In genomic region chr2:115912948-115913529, GRCm38 (mm10) we compare ENCODE assay signal across 25 mouse cellular contexts.
A peak's percentile ranks its signal among the peaks of the same experiment; 100 is the strongest.
DNase-seq lines count a peak whose midpoint lies in the region; ATAC-seq and TF ChIP-seq lines count a peak whose summit lies in the region.
"Had no signal": no experiment of that assay in that cellular context is flagged by ENCODE, and none has a peak within 500 bp of the region (broad histone marks: within the 10 kb centered on the region; RNA-seq: fewer than 3 reads in every experiment).

No protein-coding gene starts in this region.

- no peaks in the 10 kb centered on the region for H3K27me3 ChIP-seq in kidney, embryonic 15.5 days
- no peaks in the 10 kb centered on the region for H3K27me3 ChIP-seq in small intestine, adult 2 months (ENCODE audit: control insufficient read depth, insufficient read depth, low read length)
- H3K27me3 ChIP-seq: heart, embryonic 15.5 days; liver, embryonic 13.5 days had no signal

- H3K27ac ChIP-seq in kidney, embryonic 15.5 days: 0 out of 2 replicates have a peak overlapping the region, but pooled peaks have one; percentile 7
- peak overlapping the region; percentile 100 for H3K27ac ChIP-seq in small intestine, adult 2 months (ENCODE audit: insufficient read depth, low read depth, low read length)
- H3K27ac ChIP-seq: hindbrain, embryonic 14.5 days; left cerebral cortex, adult 2 months; limb, embryonic 12.5 days; midbrain, embryonic 10.5 days had no signal

- peaks cover 40% of the 10 kb centered on the region for H3K36me3 ChIP-seq in kidney, embryonic 15.5 days
- no peaks in the 10 kb centered on the region for H3K36me3 ChIP-seq in small intestine, adult 2 months (ENCODE audit: control insufficient read depth, insufficient read depth, low read length)
- H3K36me3 ChIP-seq: heart, embryonic 15.5 days; limb, embryonic 12.5 days; liver, embryonic 13.5 days had no signal

- H3K4me3 ChIP-seq in kidney, embryonic 15.5 days (replicated peaks): no peak overlapping the region
- no peak overlapping the region for H3K4me3 ChIP-seq in small intestine, adult 2 months (ENCODE audit: low read depth, low read length)
- no peak overlapping the region for H3K4me3 ChIP-seq in lung, adult 2 months (replicated peaks; ENCODE audit: extremely low read depth, low read depth, low read length)
- H3K4me3 ChIP-seq: erythroblast, embryonic 14.5 days; heart, embryonic 15.5 days; left cerebral cortex, adult 2 months; limb, embryonic 12.5 days; liver, embryonic 13.5 days; midbrain, embryonic 10.5 days had no signal

- TF ChIP-seq POLR2A in small intestine, adult 2 months (IDR thresholded peaks at IDR 0.05; ENCODE audit: low read depth, low read length): no peak
- TF ChIP-seq POLR2A in lung, adult 2 months (IDR thresholded peaks at IDR 0.05; ENCODE audit: borderline replicate concordance, extremely low read depth, low read depth, low read length): no peak

- H3K9ac ChIP-seq in kidney, embryonic 15.5 days: no peak overlapping the region
- H3K9ac ChIP-seq: heart, embryonic 15.5 days; hindbrain, embryonic 14.5 days; limb, embryonic 12.5 days; liver, embryonic 13.5 days; lung, embryonic 14.5 days had no signal

- H3K4me2 ChIP-seq in kidney, embryonic 15.5 days: no peak overlapping the region
- H3K4me2 ChIP-seq: heart, embryonic 15.5 days; hindbrain, embryonic 14.5 days; limb, embryonic 12.5 days; liver, embryonic 13.5 days; lung, embryonic 14.5 days had no signal

- peaks cover 23% of the 10 kb centered on the region for H3K4me1 ChIP-seq in kidney, embryonic 15.5 days
- peaks cover 9% of the 10 kb centered on the region for H3K4me1 ChIP-seq in small intestine, adult 2 months (ENCODE audit: control insufficient read depth, insufficient read depth, insufficient read length, low read length)
- H3K4me1 ChIP-seq in lung, adult 2 months (ENCODE audit: control insufficient read depth, insufficient read depth, low read length): no peaks in the 10 kb centered on the region

- ATAC-seq in kidney, embryonic 15.5 days (replicated peaks; ENCODE audit: low FRiP score): no peak
- ATAC-seq: CD4-positive, CD25-positive, alpha-beta regulatory T cell, adult 4 months; midbrain, embryonic 16.5 days had no signal

- no peaks in the 10 kb centered on the region for H3K9me3 ChIP-seq in kidney, embryonic 15.5 days (replicated peaks)
- H3K9me3 ChIP-seq: heart, embryonic 15.5 days; limb, embryonic 12.5 days; liver, embryonic 13.5 days; midbrain, embryonic 10.5 days had no signal

- 63% methylated on average over 7 of the region's 7 CpGs for WGBS in kidney, embryonic 15.5 days
- 12% methylated on average over 7 of the region's 7 CpGs for WGBS in small intestine, adult 2 months
- 38% methylated on average over 7 of the region's 7 CpGs for WGBS in lung, adult 2 months

- TF ChIP-seq CTCF in small intestine, adult 2 months (IDR thresholded peaks at IDR 0.05; ENCODE audit: extremely low read depth, insufficient read length, insufficient replicate concordance, low read depth, low read length): no peak
- no peak for TF ChIP-seq CTCF in lung, adult 2 months (IDR thresholded peaks at IDR 0.05; ENCODE audit: insufficient read depth, low read length)

- DNase-seq in kidney, postnatal 25 days: no peak
- peak; percentile 19 for DNase-seq in testis, postnatal 14 days (ENCODE audit: low spot score)
- no peak for DNase-seq in testis, postnatal 10 days (ENCODE audit: low spot score)
- no peak for DNase-seq in layer of hippocampus, postnatal 36 days
- DNase-seq in lung, adult 2 months: no peak
- DNase-seq: adrenal gland, postnatal 36 days; cerebellum, adult 2 months; cerebellum, postnatal 14 days; kidney, adult 2 months; kidney, postnatal 14 days; liver, embryonic 13.5 days; lung, embryonic 14.5 days; right cerebral cortex, adult 18-20 months; thymus, adult 18-20 months; thymus, postnatal 25 days had no signal
